Mouse (Mus musculus) retina, postnatal 1 day (tissue): Measurements from ENCODE around the gene Tpgs1.
A peak's percentile ranks its signal among the peaks of the same experiment; 100 is the strongest.

Source experiments
- DNase-seq: peaks from one replicate; pipeline ENCODE4 v3.0.0-alpha.2; 2012

Tpgs1 gene

DNA sequence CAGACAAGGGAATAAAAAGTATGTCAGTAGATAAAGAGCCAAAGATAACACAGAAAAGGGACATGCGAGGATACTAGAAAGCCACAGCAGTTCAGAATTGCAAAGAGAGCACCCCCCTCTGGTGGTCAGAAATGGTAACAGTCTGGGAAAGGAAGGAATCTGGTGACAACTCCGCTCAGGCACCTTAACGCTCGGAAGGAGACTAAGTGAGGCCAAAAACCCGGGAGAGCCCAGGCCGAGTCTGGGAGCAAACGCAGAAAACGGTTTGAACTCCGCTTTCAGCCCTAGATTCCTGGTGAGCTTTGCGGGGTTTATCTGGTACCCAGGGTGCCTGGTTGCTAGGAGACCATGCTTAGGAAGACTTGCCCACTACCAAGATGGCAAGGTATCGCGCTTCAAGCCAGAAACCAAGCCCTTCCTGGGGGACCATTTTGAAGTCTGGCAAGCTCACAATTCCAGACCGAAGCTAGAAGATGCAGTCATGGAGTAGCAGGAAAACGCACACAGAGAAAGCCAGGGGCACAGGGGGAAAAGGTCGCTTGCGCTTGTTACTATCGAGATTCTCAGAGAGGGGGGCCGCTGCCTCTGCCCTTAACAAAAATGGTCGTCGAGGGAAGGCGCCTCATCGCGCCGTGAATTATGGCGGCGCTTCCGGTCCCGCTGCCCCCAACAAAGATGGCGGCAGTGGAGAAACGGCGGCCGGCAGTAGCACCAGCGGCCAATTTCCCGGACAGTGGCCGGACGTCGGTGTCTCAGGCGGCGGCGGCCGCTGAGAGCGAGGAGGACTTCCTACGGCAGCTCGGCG, at the start of gene Tpgs1:
Gene Tpgs1 (plus strand): TSS at position 599 of the 805 bp plus-strand sequence.
- DNase-seq: peak; percentile 97

DNA sequence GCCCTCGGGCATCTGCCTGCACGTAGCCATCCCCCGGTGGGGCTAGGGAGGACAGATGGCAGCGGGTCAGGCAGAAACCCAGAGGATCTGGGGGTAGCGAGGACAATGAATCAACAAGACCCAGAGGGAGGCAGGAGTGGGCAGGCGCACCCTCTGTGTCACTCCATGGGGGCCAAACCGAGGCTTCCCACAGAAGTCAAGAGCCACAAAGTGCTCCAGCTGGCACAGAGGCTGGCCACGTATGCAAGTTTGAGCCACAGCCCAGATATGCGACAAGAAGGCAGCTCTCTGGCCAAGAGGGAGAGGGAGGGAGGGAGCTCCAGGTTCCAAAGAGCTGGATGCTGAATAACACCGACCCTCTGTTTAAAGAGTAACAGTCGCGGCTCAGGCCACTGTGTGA, 45.2 kb upstream of the Tpgs1 start:
- DNase-seq: no peak

DNA sequence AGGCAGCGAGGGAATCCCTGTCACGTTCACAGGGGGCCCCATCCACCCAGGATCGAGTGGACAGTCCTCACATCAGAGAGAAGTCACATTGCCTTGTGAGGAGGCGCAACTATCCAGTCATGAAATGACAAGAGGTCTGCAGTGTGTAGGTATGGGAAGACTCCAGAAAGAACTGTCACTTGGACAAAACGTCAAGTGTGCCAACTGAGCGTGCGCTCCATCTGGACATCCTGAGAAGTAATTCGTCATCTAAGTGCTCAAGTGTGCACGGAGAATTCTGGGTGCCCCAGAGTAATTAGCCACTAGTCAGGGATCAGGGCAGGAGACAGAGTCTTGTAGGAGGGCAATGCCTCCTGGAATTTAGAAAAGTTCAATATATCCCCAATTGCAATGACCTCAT, 43.8 kb upstream of the Tpgs1 start:
- peak; percentile 44 for DNase-seq

DNA sequence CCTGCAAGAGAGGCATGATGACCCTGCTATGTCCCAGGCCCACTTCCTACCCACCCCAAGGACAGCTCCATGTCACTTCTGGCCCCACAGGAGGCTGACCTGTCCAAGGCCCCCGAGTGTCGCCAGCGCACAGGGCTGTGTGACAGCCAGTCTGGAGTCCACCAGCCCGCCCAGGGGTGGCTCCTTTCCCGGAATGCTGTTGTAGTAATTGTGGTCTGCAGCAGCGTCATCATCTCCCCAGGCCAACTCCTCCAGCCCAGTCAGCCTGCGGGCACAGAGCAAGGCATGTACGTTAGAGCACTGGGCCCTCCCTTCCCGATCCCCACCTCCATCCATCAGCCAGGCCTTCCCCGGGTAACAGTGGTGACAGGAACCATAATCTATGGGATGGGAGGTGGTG, 43.0 kb upstream of the Tpgs1 start:
- no peak for DNase-seq

DNA sequence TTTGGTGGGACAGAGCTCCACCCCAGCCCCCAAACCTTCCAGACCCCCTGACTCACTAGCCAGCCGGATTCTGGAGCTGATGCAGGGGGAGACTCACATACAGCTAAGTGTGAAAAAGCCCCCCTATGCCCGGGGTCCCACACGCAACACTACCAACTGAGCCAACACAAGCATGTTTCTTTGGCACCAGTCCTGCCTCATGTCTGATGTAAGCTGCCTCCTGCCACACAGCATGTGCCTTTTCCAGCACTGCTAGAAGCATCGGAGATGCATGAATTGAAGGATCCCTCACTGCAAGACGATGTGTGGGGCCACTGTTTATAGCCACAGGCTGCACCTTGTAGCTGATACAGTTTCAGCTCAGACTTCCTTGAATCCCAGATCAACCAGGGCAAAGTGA, 40.8 kb upstream of the Tpgs1 start:
- DNase-seq: no peak

DNA sequence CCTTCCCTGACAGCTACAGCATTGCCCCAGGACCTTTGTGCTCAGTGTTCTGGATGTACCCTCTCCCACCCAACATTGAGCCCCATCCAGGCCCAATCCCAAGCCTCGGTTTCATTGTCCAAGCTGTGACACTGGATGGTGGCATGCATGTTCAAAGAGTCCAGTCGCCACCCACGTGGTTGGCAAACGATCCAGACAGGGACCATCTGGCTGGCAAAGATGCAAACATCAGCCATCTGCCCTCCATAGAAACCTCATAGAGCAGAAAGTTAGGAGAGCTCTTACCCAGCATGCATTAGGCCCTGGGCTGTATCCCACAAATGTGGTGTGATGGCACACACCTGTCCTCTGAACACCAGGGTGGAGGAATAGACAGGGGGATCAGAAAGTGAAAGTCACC, 37.7 kb upstream of the Tpgs1 start:
- peak; percentile 61 for DNase-seq

DNA sequence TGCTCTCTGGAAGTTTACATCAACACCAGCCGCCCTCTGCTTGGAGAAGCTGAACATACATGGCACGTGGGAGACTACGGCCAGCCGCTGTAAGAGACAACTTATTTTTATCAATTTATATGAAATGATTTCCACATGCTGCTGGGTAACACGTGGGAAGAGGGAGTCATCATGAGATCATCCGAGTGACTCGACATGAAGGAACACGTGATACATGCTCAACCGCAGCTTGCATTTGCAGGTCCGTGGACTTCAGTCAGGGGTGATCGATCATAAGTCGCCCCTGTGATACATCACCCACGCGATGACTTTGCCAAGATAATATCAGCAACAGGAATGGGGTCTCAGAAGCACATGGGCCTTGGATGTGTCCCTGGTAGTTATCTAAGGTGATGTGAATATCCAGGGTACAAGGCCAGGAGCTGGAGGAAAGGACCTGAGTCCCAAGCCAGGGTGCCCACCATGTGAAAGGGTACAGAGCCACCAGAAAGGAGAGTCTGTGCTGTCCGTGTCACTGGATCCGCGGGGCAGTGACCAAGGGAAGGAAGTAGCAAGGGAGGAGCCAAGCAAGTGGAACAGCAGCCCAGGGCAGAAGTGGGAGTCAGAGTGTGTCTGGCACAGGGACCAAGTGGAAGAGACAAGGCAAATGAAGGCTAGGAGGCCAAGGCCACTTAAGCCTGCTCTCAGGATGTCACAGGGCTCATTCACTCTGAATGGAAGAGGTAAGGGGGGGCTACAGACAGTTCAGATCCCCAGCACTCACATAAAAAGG, 36.0 kb upstream of the Tpgs1 start:
- no peak for DNase-seq

DNA sequence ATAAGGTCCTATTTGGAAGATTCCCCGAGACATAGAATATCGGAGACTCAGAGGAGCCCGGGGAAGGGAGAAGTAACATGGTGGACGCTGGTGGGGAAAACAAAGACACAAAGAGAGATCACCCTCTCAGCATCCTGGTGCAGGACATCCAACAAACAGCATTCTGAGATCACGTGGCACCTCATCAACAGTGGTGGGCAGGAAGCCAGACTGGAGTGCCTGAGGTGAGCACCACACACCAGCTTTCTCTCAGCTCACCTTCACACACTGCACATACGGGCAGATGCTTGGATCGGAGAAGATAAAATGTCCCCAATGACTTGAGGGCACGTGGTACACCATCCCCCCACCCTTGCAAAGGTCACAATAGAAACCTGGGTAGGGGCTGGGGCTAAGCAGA, 32.9 kb upstream of the Tpgs1 start:
- DNase-seq: no peak

DNA sequence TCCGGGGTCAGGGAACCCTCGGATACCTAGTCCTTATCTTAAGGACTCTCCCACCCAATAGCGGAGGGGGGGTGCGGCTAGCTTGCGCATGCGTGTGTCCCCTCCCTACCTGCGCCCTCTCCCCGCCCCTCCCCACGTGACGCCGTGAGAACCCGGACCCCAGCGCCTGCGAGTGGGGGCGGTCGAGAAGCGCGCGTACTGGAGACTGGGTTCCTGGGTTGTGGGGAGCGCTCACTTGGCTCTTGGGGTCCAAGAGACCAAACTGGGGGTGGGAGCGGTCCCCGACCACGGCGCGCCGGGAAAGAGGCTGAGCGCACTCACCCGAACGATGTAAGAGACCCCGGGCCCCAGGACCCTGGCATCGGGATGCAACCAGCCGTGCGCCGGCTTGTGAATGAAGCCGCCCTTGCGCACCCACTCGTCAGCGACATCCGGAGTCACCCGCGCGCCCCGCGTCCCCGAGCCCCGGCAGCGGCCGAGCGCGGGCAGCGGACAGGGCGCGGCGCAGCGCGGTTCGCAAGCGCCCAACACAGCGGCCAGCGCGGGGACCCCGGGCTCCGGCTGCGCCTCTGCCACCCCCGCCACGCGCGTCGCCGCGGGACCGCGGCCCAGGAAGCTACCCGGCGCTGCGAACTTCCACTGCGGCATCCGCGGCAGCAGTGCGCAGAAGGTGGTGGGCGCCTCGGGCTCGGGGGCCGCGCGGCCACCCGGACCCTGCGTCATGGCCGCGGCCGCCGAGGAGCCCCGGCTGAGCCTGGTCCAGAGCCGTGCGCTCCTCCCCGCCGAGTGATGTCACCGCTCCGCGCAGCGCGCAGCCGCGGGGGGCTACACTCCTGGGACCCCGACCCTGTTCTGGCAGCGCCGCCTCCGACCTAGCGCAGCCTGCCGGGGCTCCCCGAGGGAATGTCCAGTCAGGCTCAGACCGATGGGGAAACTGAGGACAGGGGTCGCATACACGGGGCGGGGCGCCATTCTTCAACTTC, 31.8 kb upstream of the Tpgs1 start, which contains the start of gene Shc2:
Gene Shc2 (minus strand): TSS at position 791 of the 983 bp plus-strand sequence.
- peak; percentile 70 for DNase-seq

DNA sequence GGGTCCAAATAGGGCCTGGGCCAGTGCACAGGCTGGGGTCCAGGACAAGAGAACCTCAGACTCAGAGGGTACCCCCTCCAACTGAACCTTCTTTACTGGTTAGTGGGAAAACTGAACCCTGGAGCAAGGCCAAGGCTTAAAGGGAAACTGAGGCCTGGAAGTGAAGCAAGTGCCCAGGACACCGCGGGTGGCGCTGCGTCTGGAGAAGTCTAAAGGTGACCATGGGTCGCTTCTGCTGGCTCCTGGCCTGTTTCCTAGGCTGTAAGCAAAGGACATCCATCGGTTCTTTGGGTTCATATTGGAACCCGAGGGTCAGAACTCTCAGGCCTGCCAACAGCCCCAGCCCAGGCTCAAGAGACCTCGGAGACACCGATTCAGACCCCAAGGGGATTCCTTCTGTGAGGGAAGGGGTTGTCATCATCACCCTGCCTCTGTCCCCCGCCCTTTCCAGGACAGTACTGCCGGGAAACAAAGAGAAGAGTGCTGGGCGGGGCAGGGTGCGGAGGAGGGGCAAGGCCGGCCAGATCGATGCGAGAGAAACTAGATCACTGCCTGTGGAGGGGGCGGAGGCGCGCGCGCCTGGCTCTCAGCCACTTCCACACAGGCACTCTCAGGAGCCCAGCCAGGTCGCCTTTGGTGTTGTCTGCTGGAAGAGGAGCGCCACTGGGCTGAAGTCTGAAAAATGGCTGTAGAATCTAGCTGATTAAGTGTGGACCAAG, 30.5 kb upstream of the Tpgs1 start:
- peak; percentile 76 for DNase-seq

DNA sequence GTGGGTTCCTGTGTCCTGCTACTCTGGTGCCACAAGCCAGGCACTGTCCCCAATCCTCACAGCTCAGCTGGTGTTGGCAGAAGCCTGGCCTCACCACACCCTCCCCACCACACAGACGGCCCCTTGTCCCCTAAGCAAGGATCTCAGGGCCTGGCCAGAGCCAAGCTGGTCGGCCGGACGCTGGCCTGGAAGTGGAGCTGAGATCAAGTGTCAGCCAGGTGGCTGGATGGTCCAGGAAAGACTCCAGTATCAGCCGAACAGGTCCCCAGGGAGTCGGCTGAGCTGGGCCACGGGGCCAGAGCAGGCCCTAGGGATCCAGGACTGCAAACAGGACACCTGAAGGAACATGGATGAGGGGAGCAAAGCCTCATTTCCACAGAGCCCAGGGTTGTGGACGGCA, 23.5 kb upstream of the Tpgs1 start, which contains the start of gene Odf3l2:
Gene Odf3l2 (minus strand): TSS at position 28 of the 400 bp plus-strand sequence.
- no peak for DNase-seq

DNA sequence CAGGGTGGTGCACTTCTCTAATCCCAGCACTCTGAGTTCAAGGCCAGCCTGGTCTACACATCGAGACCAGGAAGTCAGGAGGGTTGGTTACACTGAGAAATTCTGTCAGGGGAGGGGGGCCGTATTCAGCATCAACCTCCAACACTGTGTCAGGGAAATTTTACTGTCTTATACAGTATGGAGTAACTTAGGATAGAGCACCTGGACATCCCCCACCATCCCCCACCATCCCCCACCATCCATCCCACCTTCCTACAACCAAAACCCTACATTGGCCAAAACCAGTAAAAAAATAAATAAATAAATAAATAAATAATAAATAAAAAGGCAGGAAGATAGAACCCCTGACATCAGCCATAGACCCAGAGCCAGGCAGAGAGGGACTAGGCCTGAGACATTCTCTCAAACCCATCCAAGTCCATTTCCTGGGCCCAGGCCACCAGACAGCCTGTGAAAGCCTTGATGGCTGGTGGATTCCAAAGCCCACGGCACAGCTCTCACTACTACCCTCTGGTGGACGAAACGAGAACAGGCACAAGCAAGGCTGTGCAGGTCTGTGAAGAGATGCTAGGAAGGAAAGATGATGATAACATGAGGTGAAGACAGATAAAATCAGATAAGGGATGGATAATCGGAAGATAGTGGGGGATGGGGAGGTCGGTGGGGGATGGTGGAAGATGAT, 20.0 kb upstream of the Tpgs1 start:
- peak; percentile 82 for DNase-seq

DNA sequence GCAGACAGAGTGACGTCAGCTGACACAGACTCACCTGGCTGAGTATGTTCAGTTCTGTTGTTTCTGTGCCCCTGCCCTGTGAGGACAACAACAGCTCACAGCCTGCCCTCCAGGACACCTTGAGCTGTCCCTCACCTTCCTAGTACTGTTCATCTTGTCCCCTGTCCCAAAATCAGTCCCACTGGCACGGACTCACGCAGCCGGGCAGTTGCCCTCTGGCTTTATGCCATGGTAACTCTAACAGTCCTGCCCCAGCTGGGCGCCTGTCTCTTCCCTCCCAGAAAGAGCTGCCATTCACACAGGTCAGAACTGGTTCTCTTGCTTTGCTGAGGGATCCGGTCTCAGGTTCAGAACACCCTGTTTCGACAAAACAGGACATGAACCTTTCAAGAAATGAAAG, 16.4 kb upstream of the Tpgs1 start:
- DNase-seq: no peak

DNA sequence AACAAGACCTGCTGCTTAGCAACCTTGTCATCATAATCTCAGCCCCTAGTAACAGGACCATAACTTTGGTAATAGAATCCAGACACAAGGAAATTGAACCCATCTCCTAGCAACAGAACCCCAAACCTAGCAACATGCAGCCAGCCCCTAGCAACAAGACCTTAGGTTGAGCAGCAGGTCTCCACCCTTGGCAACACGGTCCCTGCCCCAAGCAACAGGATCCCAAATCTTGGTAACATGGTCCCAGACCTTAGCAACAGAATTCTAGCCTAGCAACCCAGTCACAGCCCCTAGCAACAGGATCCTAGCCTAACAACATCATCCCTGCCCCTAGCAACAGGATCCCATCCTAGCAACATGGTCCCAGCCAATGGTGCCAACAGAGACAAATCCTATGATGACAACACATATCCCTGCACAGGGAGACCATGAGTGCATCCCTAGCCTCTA, 14.2 kb upstream of the Tpgs1 start:
- DNase-seq: peak; percentile 46

DNA sequence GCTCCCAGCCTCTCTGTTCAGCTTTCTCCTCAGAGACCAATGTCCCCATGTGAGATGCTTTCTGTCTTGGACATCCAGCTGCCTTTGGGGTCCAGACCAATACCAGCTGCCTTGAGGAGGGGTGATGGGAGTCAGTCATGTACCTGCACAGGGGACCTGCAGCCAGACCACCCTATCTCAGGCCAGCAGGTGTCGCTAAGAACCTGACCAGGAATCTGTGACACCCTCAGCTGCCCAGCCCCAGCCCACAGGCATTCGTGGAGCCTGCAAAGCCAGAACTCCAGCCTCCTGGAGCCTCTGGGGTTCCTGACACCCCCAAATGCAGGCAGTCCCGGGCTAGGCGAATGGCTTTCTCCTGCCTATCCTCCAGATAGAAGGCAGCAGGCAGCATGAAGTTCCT, 10.3 kb upstream of the Tpgs1 start:
- no peak for DNase-seq

DNA sequence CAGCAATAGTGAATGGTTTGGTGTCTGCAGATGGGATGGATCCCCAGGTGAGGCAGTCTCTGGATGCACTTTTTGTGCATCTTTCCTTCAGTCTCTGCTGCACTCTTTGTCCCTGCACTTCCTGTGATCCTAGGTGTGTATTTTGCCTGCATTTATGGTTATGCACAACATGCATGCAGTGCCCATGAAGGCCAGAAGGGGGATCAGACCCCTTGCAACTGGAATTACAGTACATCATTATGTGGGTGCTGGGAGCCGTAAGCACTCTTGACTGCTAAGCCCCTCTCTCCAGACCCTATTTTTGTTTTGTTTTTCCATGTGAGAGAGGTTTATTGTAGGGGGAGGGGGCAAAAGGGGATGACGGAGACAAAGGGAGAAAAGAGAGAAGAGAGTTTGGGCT, 8.9 kb upstream of the Tpgs1 start:
- peak; percentile 38 for DNase-seq

DNA sequence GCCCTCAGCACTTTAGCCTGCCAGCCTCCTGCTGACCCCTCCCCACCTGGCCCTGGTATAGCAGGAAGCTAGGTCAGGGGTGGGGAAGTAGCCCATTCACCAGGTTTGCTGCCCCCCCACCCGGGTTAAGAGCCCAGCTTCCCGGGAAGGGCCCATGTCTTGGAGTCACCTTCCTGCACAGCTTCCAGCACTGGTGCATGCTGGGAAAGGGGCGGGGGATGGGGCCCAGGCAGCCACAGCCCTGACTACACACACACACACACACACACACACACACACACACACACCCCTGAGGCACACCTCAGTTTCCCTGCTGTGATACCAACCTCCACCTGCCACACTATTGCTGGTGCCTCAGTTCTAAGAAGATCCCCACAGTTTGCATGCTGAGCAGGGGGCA, 7.3 kb upstream of the Tpgs1 start:
- DNase-seq: no peak

DNA sequence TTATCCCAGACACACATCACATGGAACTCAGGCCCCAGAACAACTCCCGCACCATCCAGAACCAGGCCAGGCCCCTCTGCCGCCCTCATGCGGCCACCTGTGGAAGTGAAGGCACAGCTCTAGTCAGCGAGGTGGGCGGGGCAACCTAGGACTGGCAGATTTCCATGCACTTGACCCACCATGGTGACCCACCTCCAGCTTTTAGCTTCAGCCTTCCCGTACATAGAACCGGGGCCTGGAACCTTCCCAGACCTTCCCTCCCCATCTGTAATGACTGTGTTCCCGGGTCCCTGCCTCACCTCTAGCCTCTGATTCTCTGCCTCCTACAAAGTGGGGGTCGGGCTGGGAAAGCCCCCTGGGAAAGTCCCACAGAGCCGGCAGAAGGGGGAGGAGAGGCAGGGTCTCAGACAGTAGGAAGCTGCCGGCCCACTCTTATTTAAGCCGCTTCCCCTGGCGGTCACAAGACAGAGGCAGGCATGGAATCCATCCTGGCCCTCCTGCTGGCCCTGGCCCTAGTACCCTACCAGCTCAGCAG, 5.0 kb upstream of the Tpgs1 start, which contains the start of gene Madcam1:
Gene Madcam1 (plus strand): TSS at position 429 of the 535 bp plus-strand sequence.
- peak; percentile 80 for DNase-seq

DNA sequence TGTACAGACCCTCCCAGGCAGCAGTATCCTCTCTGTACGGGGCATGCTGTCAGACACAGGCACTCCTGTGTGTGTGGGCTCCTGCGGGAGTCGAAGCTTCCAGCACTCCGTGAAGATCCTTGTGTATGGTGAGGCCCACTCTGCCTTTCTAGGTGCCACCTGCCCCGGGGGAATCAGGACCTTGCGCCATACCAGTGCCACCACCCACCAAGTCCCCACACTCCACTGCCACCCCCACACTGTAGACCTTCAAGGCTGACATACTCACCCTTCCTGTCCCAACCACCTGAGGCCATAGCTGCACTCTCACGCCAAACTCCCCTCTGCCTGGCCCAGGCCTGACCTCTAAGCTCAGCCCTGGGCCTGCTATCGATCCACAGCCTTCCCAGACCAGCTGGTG, 4.1 kb upstream of the Tpgs1 start:
- no peak for DNase-seq

DNA sequence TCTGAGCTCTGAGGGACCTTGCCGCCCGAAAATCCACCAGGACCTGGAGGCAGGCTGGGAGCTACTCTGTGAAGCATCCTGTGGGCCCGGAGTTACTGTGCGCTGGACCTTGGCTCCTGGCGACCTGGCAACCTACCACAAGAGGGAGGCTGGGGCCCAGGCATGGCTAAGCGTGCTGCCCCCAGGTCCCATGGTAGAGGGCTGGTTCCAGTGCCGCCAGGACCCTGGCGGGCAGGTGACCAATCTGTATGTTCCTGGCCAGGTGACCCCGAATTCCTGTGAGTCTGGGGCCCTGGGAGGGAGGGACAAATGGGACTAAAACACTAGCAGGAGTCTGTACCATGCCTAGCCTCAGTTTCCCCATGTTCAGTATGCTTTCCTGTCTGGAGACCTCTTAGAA, 2.7 kb upstream of the Tpgs1 start:
- no peak for DNase-seq

DNA sequence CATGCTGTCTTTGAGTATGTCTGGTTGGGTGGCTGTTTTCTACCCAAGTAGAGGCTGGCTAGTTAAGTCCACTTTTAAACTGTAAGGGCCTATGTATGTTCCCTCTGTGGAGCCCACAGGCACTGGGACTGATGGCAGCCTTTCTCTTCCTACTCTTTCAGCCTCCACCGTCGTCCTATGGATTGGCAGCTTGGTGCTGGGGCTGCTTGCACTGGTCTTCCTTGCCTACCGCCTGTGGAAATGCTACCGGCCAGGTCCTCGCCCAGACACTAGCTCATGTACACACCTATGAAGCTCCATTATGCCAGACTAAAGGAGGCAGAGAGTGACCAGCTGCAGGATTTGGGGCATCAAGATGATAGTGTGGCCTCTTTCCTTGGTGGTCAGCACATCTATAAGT, 1.1 kb upstream of the Tpgs1 start:
- DNase-seq: no peak
